Mouse (Mus musculus) cerebellum, adult 18-20 months (tissue): Measurements from ENCODE around the gene Srrd.
A peak's percentile ranks its signal among the peaks of the same experiment; 100 is the strongest.
"Not testable (repeated sequence)": the region's sequence is repeated elsewhere in the genome, so short reads cannot be mapped to it uniquely, and the experiment has no call there.

Experiments used
- DNase-seq, 2 experiments: peaks; one replicate each; pipeline ENCODE4 v3.0.0; 2021

The Srrd gene

GRCm38 (mm10) chr5:112356322-112356721, 13.5 kb upstream of the Srrd start:
- no peak for DNase-seq

GRCm38 (mm10) chr5:112355910-112356309, 13.1 kb upstream of the Srrd start, which contains the start of gene Gm6583:
Gm6583 (minus strand) TSS chr5:112356033.
- no peak for DNase-seq

DNA sequence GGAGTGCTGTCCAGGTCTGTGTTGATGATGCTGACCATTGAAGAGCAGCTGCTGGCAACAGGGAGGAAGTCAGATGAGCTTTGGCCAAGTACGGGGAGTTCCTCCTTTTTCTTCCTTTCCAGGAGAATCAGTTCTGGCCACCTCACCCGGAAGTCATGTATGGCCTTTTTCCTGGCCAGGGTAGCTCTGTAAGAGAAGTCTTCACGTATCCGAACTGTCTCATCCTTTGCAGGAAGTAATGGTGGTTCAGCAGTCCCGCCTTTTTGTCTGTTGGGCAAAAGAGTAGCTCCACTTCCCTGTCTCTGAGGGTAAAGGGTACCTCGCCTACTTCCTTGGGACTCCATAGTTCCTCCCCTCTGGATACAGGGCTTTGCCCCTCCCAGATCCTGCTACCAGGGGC, 12.7 kb upstream of the Srrd start:
- no peak for DNase-seq

- no peak for DNase-seq
These were observed 6.3 kb upstream of the Srrd start for GRCm38 (mm10) chr5:112349169-112349568.

DNA sequence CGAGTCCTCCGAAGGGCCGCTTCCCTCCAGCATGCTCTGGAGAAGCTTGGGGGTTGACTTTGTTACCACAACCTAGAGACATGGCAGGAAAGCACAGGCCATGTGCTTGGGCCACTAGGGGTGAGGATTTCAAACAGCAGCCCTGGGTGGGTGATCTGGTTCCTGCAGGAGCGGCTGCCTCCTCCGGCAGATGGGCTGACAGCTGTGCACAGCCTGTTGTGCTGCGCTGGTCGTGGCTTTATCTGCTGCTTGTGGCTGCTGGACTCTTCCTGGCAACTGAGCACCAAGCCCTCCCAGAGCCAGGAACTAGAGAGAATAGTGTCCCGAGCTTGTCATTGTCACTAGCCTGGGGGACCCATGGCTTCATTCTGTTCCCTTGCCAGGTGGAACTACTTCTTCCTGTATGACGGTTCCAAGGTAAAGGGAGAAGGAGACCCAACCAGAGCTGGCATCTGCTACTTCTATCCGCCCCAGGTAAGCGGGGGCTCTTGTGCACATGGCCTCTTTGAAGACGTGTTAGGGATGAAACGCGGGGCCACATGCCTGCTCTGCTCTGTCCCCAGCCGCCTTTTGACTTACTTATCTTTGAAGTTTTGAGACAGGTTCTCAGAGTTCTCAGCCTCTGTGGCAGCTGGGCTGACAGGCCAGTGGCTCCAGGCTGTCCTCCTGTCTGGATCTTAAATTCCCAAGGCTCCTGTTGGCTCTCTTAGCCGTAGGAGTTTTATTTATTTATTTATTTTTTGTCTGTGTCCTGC, 3.5 kb upstream of the Srrd start:
- no peak for DNase-seq

DNA sequence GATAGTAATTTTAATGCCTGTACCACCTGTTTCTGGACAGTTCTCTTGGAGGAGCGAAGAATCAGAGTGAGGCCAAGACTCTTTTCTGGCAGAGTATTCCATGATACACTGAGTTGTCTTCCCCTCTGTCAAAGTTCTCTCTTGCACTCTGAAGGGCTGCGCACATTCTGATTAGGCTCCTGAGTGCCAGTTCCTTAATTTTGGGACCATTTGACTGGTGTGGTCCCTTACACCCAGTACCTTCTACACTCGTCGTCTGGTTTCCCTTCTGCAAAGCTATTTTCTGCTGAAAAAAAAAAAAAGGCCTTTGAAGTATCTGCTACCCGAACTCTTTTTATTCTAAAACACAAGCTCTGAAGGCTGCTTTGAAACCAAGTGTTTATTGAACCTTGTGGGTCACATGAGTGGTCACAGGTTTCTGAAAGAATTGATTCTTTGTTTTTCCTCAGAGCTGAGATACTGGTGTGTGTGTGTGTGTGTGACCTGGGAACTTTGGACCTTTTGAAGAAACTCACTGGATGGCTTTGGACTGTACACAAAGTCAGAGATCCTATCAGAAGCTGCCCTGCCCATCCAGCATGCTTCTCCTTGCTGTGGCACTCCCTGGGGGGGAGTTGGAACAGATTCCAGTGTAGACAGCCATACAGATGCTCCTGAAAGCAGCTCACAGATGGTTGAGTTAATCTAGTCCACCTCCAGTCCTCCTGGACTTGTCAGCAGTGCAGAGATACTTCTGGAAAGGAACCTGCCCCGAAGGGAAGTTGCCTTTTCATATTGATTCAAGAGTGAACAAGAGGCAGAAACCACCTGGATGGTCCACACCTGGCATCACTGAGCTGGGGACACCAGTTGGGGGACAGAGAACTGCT, 1.5 kb upstream of the Srrd start:
- no peak for DNase-seq

DNA sequence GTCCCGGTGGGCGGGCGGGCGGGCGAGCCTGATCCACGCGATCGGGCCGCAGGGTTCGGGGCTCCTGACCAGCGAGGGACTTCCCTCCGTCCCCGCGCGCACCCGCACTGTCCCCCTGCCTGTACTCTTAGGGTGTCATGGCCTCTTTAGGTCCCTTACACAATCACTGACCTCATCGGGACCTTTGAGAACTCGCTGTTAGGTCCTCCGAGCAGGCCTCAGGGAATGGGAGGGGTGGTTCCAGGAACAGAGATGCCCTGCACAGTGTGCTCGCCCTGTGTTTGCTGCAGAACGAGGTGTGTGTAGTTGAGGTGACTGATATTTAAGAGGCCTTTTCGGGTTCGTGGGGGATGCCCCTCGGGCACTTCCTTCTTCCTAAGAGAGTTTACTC, 360 bp upstream of the Srrd start:
- DNase-seq: no peak

DNA sequence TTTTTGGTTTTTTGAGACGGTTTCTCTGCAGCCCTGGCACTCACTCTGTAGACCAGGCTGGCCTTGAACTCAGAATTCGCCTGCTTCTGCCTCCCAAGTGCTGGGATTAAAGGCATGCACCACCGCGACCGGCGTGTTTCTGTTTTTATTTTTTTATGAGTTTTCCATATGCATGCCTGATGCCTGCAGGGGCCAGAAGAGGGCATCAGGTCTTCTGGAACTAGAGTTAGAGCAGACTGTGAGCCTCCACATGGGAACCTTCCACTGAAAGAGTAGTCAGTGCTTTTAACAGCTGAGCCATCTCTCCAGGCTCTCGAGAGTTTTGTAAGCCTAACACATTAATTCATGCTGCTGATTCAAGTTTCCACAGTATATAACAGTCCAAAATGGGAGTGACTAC, 3.6 kb downstream of the Srrd start:
- DNase-seq: no peak

GRCm38 (mm10) chr5:112337004-112337403, 5.8 kb downstream of the Srrd start:
- no peak for DNase-seq

DNA sequence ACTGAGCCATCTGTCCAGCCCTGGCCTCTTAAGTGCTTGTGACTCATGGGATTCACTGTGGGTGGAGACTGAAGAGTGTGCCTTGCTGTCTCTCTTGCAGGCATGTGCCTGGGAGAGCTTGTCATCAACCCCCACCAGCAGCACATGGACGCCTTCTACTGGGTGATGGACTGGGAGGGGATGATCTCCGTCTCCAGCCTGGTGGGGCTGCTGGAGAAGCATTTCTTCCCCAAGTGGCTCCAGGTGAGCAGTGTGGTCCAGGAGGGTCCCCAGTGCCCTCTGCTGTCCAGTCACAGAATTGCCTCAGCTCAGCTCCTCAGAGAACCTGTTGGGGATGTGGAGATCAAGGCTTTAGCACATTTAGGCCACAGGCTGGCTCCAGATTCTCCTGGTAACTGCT, 7.4 kb downstream of the Srrd start:
- peak; percentile 54 to 63 for DNase-seq

GRCm38 (mm10) chr5:112329805-112330564, 12.9 kb downstream of the Srrd start:
- DNase-seq: no peak

DNA sequence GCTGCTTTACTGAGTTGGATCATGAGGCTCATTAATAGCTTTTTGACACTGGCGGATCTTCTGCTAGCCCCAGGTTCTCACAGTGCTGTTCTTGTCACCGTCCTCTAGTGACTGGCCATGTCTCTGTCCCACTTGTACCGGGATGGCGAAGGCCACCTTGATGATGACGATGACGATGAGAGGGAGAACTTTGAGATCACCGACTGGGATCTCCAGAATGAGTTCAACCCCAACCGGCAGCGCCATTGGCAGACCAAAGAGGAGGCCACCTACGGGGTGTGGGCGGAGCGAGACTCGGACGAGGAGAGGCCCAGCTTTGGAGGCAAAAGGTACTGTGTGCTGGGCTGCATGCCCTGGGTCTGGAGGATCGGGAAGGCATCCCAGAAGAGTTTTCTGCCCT, 15.0 kb downstream of the Srrd start:
- DNase-seq: no peak

DNA sequence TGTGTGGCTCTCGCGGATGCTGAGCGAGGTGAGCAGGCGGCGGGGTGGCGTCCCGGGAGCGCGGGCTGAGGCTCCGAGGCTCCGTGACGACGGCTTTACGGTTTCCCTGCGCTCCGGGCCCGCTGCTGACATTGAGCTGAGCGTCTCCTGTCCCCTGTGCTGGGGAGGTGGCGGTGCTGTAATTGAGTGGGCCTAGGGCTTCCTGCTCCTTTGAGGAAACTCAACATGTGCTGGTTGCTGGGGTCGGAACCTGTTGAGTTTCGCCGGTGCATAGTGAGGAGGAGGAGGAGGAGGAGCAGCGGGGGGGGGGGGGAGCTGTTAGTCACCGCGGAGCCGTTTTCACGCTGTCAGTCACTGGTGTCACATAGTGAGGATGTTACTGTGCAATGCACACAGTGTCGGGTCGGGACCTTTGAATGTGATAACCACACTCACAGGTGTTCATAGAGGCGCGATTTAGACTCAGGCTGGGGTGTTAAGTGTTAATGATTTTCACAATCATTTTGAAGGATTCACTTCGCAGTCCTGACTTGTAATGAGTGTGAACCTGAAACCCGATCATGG, 16.3 kb downstream of the Srrd start:
- no peak for DNase-seq

DNA sequence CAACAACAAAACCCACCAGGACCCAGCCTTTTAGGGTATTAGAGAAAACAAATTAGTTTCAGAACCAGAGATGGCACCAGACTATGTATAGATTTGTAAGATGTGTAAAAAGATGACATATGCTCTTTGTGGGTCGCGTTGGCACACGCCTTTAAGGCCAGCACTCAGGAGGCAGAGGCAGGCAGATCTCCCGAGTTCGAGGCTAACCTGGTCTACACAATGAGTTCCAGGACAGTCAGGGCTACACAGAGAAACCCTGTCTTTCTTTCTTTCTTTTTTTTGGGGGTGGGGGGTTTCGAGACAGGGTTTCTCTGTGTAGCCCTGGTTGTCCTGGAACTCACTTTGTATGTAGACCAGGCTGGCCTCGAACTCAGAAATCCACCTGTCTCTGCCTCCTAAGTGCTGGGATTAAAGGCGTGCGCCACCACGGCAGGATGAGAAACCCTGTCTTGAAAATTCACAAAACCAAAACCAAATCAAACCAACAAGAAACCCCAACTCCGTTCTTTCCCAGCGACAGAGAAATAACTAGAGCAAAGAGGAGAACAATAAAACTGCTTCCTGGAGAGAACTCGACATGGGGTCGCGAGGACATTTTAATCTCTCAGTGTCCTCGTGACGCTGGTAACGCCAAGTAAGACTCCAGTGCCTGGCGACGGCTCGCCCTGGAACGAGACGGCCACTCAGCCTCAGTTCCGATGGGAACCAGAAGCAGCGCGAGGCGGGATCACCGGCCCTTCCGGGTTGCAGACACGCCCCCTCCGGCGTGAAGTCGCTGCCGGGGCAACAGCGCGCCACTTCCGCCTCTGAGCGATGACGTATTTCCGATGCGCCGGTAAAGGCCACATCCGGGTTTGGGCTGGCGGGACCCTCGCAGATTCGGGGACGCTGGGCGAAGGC, 17.0 kb downstream of the Srrd start, which contains the start of gene Tfip11:
TSS of gene Tfip11 (plus strand) at position 813 of the 900 bp plus-strand sequence.
- DNase-seq: peak; percentile 95 to 98

- DNase-seq: no peak
These were observed 17.9 kb downstream of the Srrd start for GRCm38 (mm10) chr5:112324637-112325545.

DNA sequence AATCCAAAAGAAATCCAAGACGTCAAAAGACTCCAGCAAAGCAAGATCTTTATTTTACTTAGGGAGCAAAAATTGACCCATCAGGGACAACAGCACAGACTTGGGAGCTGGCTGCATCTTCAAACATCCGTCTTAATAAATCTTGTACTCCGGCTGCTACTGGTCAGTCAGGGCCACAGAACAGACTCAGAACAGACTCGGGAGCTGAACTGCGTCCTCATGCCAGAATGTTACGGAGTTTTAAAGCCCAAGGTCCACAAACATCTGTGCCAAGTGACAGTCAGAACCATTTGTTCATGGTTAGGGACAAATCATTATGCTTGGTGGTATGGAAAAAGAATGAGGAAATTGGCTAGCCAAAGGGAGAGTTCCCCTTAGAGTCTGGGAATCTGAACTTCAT, 19.6 kb downstream of the Srrd start:
- DNase-seq: no peak

- DNase-seq: no peak
These were observed 21.5 kb downstream of the Srrd start for GRCm38 (mm10) chr5:112321376-112321775.

GRCm38 (mm10) chr5:112320936-112321335, 21.9 kb downstream of the Srrd start:
- DNase-seq: peak; percentile 57 to 60

- no peak for DNase-seq
These were observed 22.5 kb downstream of the Srrd start for GRCm38 (mm10) chr5:112320379-112320778.

DNA sequence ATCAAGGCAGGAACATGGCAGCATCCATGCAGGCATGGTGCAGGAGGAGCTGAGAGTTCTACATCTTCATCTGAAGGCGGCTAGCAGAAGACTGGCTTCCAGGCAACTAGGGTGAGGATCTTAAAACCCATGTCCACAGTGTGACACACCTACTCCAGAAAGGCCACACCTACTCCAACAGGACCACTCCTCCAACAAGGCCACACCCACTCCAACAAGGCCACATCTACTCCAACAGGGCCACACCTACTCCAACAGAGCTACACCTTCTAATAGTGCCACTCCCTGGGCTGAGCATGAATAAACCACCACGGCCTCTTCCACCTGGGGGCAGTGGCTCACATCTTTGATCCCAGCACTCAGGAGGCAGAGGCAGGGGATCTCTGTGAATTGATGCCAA, 23.5 kb downstream of the Srrd start:
- DNase-seq: not testable (repeated sequence)

DNA sequence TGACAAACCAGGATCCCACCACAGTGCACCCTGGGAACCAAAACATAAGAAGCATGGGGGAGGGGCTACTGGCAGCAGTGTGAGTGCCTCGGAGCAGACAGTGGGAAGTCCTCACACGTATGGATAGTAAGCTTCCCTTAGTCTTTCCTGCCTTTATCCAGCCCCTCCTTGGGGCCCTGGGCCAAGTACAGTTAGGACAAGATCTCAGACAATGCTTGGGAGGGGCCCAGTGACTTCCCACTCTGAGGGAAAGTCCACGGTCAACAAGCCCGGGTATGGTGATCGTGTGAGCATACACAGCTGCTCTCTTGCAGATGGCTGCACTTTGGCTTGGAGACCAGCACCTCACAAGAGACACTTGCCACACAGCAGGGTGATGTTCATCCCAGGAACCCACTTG, 25.5 kb downstream of the Srrd start:
- no peak for DNase-seq
